Mouse (Mus musculus): ENCODE data around the gene Dll1. TPM values are rescaled to one million over a fixed set of nuclear protein-coding genes. Genes with fewer than 3 reads are reported as not detected.

Dll1 gene
- polyA plus RNA-seq, 1 experiment from 2014 or later: 5.4 TPM

DNA sequence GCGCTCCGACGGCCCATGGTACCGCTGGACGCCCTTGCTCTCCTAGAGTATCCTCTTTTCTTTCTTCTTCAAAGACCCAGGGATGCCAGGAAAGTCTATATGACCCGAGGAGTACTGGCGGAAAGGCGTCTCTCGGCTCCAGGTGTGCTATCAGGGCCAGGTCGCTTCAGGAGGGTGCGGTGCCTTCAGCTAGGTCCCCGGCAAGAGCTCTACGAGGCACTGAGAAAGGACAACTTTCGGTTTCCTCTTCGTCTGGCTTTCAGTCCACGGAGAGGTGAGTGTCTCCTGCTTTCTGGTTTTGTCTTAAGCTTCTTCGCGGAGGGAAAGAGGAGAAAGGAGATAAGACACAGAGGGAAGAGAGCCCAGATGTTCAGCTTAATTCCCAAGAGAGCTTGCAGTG is 1.4 kb downstream of the Dll1 start:
- Histone ChIP-seq H3K9me3 (replicated peaks; ENCODE audit: control insufficient read depth, low read length) (no peaks in the 10 kb centered on the region), H3K36me3 (ENCODE audit: control insufficient read depth, insufficient read depth, low read length) (no peaks in the 10 kb centered on the region), H3K27ac (ENCODE audit: low read depth, low read length) (peak overlapping the region; percentile 18; the same call in 1 of the 2 replicates), H3K4me1 (ENCODE audit: control insufficient read depth, insufficient read depth, low read length) (peaks cover 17% of the 10 kb centered on the region), H3K4me2 (peak overlapping the region; percentile 98), H3K4me3 (ENCODE audit: low read depth, low read length) (peak overlapping the region; percentile 62), H3K27me3 (ENCODE audit: control insufficient read depth, insufficient read depth, low read length) (peaks cover 76% of the 10 kb centered on the region), H3K9ac (ENCODE audit: low read depth, low read length) (peak overlapping the region; percentile 69)
- ATAC-seq (replicated peaks; ENCODE audit: insufficient number of reproducible peaks, low FRiP score, low TSS enrichment): no peak
- WGBS (ENCODE audit: insufficient replicate concordance): under 1% methylated on average over 18 of the region's 18 CpGs

GRCm38 (mm10) chr17:15374321-15375141 is 2.1 kb downstream of the Dll1 start:
- Histone ChIP-seq H3K4me2 (peak overlapping the region; percentile 98), H3K9ac (ENCODE audit: low read depth, low read length) (peak overlapping the region; percentile 69), H3K27ac (ENCODE audit: low read depth, low read length) (peak overlapping the region; percentile 18; the same call in 1 of the 2 replicates), H3K4me3 (ENCODE audit: low read depth, low read length) (peak overlapping the region; percentile 62), H3K9me3 (replicated peaks; ENCODE audit: control insufficient read depth, low read length) (no peaks in the 10 kb centered on the region), H3K27me3 (ENCODE audit: control insufficient read depth, insufficient read depth, low read length) (peaks cover 71% of the 10 kb centered on the region), H3K4me1 (ENCODE audit: control insufficient read depth, insufficient read depth, low read length) (peaks cover 14% of the 10 kb centered on the region; the same call in 1 of the 2 replicates), H3K36me3 (ENCODE audit: control insufficient read depth, insufficient read depth, low read length) (no peaks in the 10 kb centered on the region)
- no peak for ATAC-seq (replicated peaks; ENCODE audit: insufficient number of reproducible peaks, low FRiP score, low TSS enrichment)
- WGBS (ENCODE audit: insufficient replicate concordance): 1% methylated on average over 36 of the region's 50 CpGs

GRCm38 (mm10) chr17:15372931-15373652 is 3.6 kb downstream of the Dll1 start:
- H3K4me1 ChIP-seq (ENCODE audit: control insufficient read depth, insufficient read depth, low read length): peaks cover 14% of the 10 kb centered on the region; the same call in 1 of the 2 replicates
- H3K9ac ChIP-seq (ENCODE audit: low read depth, low read length): 0 out of 2 replicates have a peak overlapping the region, but pooled peaks have one; percentile 10
- no peak overlapping the region for H3K27ac ChIP-seq (ENCODE audit: low read depth, low read length)
- no peak for ATAC-seq (replicated peaks; ENCODE audit: insufficient number of reproducible peaks, low FRiP score, low TSS enrichment)
- H3K4me2 ChIP-seq: peak overlapping the region; percentile 98
- peak overlapping the region; percentile 62 for H3K4me3 ChIP-seq (ENCODE audit: low read depth, low read length)
- no peaks in the 10 kb centered on the region for H3K36me3 ChIP-seq (ENCODE audit: control insufficient read depth, insufficient read depth, low read length)
- no peaks in the 10 kb centered on the region for H3K9me3 ChIP-seq (replicated peaks; ENCODE audit: control insufficient read depth, low read length)
- H3K27me3 ChIP-seq (ENCODE audit: control insufficient read depth, insufficient read depth, low read length): peaks cover 57% of the 10 kb centered on the region
- 60% methylated on average over 15 of the region's 15 CpGs for WGBS (ENCODE audit: insufficient replicate concordance)

DNA sequence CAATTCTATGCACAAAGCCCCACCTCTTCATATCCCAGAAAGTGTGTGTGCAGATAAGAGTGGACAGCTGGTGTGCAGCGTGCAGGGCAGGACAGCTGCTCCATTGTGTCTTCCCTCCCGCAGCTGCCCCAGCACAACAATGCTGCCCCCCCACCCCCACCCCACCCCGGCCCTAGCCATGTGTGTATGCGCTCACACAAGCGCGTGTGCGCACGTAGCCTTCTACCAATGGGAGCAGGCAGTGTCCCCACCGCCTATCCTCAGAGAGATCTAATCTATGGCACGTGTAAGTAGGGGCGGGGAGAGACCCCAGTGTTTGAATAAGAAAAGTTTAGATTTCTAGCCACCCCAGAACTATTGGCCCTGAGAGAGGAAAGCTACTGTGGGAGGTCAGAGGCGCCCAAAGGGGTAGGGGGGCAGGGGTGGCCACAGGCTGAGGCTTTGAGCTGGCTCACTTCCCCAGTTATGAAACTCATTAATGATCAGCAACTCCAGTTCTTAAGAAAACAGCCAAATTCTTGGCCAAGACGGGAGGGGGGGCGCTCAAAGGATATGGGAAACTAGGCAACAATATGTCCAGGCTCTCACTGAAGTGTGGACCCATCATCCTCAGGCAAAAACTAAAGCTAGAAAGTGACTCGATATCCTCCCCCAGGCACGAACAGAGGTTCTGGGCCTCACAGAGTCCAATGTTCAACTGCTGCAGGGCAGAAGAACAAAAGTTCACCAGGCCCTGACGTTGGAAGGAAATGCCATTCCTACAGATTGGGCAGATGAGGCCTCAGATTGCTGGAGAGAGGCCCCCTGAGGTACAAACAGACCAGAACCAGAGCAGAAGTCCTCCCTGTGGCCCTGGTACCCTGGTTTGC is 4.5 kb downstream of the Dll1 start:
- no peak overlapping the region for H3K27ac ChIP-seq (ENCODE audit: low read depth, low read length)
- no peaks in the 10 kb centered on the region for H3K36me3 ChIP-seq (ENCODE audit: control insufficient read depth, insufficient read depth, low read length)
- peaks cover 50% of the 10 kb centered on the region for H3K27me3 ChIP-seq (ENCODE audit: control insufficient read depth, insufficient read depth, low read length)
- 50% methylated on average over 17 of the region's 17 CpGs for WGBS (ENCODE audit: insufficient replicate concordance)
- ATAC-seq (replicated peaks; ENCODE audit: insufficient number of reproducible peaks, low FRiP score, low TSS enrichment): no peak
- peak overlapping the region; percentile 98 for H3K4me2 ChIP-seq
- H3K9me3 ChIP-seq (replicated peaks; ENCODE audit: control insufficient read depth, low read length): no peaks in the 10 kb centered on the region
- H3K4me3 ChIP-seq (ENCODE audit: low read depth, low read length): peak overlapping the region; percentile 4
- 0 out of 2 replicates have a peak overlapping the region, but pooled peaks have one; percentile 44 for H3K9ac ChIP-seq (ENCODE audit: low read depth, low read length)
- peaks cover 12% of the 10 kb centered on the region; the same call in 1 of the 2 replicates for H3K4me1 ChIP-seq (ENCODE audit: control insufficient read depth, insufficient read depth, low read length)

DNA sequence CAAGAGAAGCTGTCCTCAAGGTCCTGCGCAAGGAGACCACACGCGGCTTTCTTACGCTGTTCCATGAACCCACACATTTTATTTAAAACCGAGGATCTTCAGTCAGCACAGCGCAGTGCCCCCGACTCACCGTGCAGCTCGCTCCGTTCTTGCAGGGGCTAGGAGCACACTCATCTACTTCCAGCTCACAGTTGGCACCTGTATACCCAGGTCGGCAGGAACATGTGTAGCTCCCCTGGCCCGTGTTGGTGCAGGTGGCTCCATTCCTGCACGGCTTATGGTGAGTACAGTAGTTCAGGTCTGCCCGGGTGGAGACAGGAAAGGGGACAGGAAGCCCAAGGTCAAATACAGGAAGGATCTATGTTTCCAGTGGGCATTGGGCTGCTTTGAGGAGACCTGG is 6.3 kb downstream of the Dll1 start:
- Histone ChIP-seq H3K9ac (ENCODE audit: low read depth, low read length) (no peak overlapping the region), H3K4me1 (ENCODE audit: control insufficient read depth, insufficient read depth, low read length) (peaks cover 8% of the 10 kb centered on the region; the same call in 1 of the 2 replicates), H3K4me2 (no peak overlapping the region), H3K9me3 (replicated peaks; ENCODE audit: control insufficient read depth, low read length) (no peaks in the 10 kb centered on the region), H3K36me3 (ENCODE audit: control insufficient read depth, insufficient read depth, low read length) (no peaks in the 10 kb centered on the region), H3K27ac (ENCODE audit: low read depth, low read length) (no peak overlapping the region), H3K4me3 (ENCODE audit: low read depth, low read length) (no peak overlapping the region), H3K27me3 (ENCODE audit: control insufficient read depth, insufficient read depth, low read length) (peaks cover 35% of the 10 kb centered on the region)
- no peak for ATAC-seq (replicated peaks; ENCODE audit: insufficient number of reproducible peaks, low FRiP score, low TSS enrichment)
- WGBS (ENCODE audit: insufficient replicate concordance): 78% methylated on average over 14 of the region's 14 CpGs

DNA sequence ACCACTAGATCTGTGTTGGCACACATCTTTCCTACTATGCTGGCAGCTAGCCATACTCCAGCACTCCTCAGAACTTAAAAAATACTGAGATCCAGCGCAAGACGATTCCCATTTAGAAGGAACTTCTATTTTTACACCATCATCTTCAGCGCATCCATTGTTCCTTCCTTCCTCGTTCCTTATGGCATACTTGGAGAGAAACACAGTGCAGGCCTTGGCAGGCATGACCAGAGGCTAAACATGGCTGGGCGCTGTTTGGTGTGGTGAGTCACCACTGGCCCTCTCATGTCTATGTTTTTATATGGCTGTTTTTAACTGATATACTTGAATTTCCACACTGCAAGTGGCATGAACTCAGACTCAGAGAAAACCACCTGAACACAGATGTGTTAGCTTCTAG is 11.0 kb downstream of the Dll1 start:
- Histone ChIP-seq H3K36me3 (ENCODE audit: control insufficient read depth, insufficient read depth, low read length) (no peaks in the 10 kb centered on the region), H3K9me3 (replicated peaks; ENCODE audit: control insufficient read depth, low read length) (no peaks in the 10 kb centered on the region), H3K4me2 (no peak overlapping the region), H3K27ac (ENCODE audit: low read depth, low read length) (no peak overlapping the region), H3K9ac (ENCODE audit: low read depth, low read length) (no peak overlapping the region), H3K27me3 (ENCODE audit: control insufficient read depth, insufficient read depth, low read length) (peaks cover 4% of the 10 kb centered on the region; the same call in 1 of the 2 replicates), H3K4me1 (ENCODE audit: control insufficient read depth, insufficient read depth, low read length) (no peaks in the 10 kb centered on the region), H3K4me3 (ENCODE audit: low read depth, low read length) (no peak overlapping the region)
- ATAC-seq (replicated peaks; ENCODE audit: insufficient number of reproducible peaks, low FRiP score, low TSS enrichment): no peak
- 60% methylated on average over 5 of the region's 5 CpGs for WGBS (ENCODE audit: insufficient replicate concordance)

- Histone ChIP-seq H3K4me1 (ENCODE audit: control insufficient read depth, insufficient read depth, low read length) (no peaks in the 10 kb centered on the region), H3K4me3 (ENCODE audit: low read depth, low read length) (no peak overlapping the region), H3K9me3 (replicated peaks; ENCODE audit: control insufficient read depth, low read length) (no peaks in the 10 kb centered on the region), H3K36me3 (ENCODE audit: control insufficient read depth, insufficient read depth, low read length) (no peaks in the 10 kb centered on the region), H3K9ac (ENCODE audit: low read depth, low read length) (no peak overlapping the region), H3K4me2 (no peak overlapping the region), H3K27me3 (ENCODE audit: control insufficient read depth, insufficient read depth, low read length) (no peaks in the 10 kb centered on the region), H3K27ac (ENCODE audit: low read depth, low read length) (no peak overlapping the region)
- ATAC-seq (replicated peaks; ENCODE audit: insufficient number of reproducible peaks, low FRiP score, low TSS enrichment): no peak
- 55% methylated on average over 3 of the region's 3 CpGs for WGBS (ENCODE audit: insufficient replicate concordance)
Observed at GRCm38 (mm10) chr17:15363656-15364055, 13.0 kb downstream of the Dll1 start.

DNA sequence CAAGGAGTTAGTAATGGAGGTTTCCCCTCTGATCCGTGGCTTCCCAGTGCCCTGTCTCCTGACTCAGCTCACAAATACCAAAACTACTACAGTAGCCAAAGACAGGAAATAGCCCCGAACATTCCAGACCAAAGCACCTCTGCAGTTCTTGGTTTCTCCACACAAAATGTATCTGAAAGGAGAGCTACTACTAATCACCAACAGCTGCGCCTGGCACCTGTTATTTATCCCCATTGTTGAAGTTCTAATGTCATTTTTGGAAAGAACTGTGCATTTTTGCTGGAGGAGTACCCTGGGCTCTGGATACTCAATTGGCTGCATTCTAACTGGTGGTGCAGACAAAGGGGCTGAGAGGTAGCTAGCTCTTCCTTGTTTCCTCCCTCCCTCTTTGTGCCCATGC is 19.6 kb downstream of the Dll1 start:
- Histone ChIP-seq H3K9ac (ENCODE audit: low read depth, low read length) (no peak overlapping the region), H3K27ac (ENCODE audit: low read depth, low read length) (no peak overlapping the region), H3K4me1 (ENCODE audit: control insufficient read depth, insufficient read depth, low read length) (no peaks in the 10 kb centered on the region), H3K9me3 (replicated peaks; ENCODE audit: control insufficient read depth, low read length) (no peaks in the 10 kb centered on the region), H3K4me2 (no peak overlapping the region), H3K36me3 (ENCODE audit: control insufficient read depth, insufficient read depth, low read length) (no peaks in the 10 kb centered on the region), H3K27me3 (ENCODE audit: control insufficient read depth, insufficient read depth, low read length) (no peaks in the 10 kb centered on the region), H3K4me3 (ENCODE audit: low read depth, low read length) (no peak overlapping the region)
- ATAC-seq (replicated peaks; ENCODE audit: insufficient number of reproducible peaks, low FRiP score, low TSS enrichment): no peak
- WGBS (ENCODE audit: insufficient replicate concordance): 67% methylated on average over 3 of the region's 3 CpGs
